Mouse (Mus musculus) MEL (cell line): ENCODE data around the gene Kif1bp. TPM values are rescaled to one million over a fixed set of nuclear protein-coding genes. Genes with fewer than 3 reads are reported as not detected.
A peak's percentile ranks its signal among the peaks of the same experiment; 100 is the strongest.

Experiments used
- DNase-seq: peaks from one replicate; pipeline ENCODE4 v3.0.0; 2011; ENCODE audit warnings: low read depth, low spot score
- H3K27ac ChIP-seq: 2 replicates; pipeline ENCODE4 v1.5.1; 2012; ENCODE audit warnings: low read depth, mild to moderate bottlenecking, control low read depth, low read length, moderate library complexity; ENCODE audit not compliant: control insufficient read depth
- H3K27me3 ChIP-seq, 2 experiments: fragments of 150-350 bp in 1 of 2; sonication (generic) in 1 of 2; 2 replicates each; pipeline ENCODE4 v1.6.1; 2012; ENCODE audit warnings: low read length in 2 of 2, mild to moderate bottlenecking in 2 of 2, improper control_type of control experiment in 1 of 2, moderate library complexity in 1 of 2; ENCODE audit not compliant: insufficient read depth in 2 of 2, control insufficient read depth in 1 of 2
- H3K36me3 ChIP-seq, 2 experiments: 2 replicates each; pipeline ENCODE4 v1.6.1; 2012 to 2014; ENCODE audit warnings: low read length in 2 of 2, improper control_type of control experiment in 1 of 2, inconsistent platforms in 1 of 2, mild to moderate bottlenecking in 1 of 2; ENCODE audit not compliant: insufficient read depth in 2 of 2, control insufficient read depth in 1 of 2
- H3K4me1 ChIP-seq, 2 experiments: fragments of 150-350 bp in 1 of 2; sonication (generic) in 1 of 2; 2 replicates each; pipeline ENCODE4 v1.6.1; 2012; ENCODE audit warnings: low read length in 2 of 2, improper control_type of control experiment in 1 of 2, mild to moderate bottlenecking in 1 of 2; ENCODE audit not compliant: insufficient read depth in 2 of 2, control insufficient read depth in 1 of 2
- H3K4me3 ChIP-seq, 2 experiments: fragments of 150-350 bp in 1 of 2; sonication (generic) in 1 of 2; 2 replicates each; pipeline ENCODE4 v1.5.1; 2012; ENCODE audit warnings: low read depth in 2 of 2, low read length in 2 of 2, mild to moderate bottlenecking in 2 of 2, moderate library complexity in 2 of 2, control low read depth in 1 of 2, improper control_type of control experiment in 1 of 2; ENCODE audit not compliant: control insufficient read depth in 1 of 2, insufficient read depth in 1 of 2
- H3K79me2 ChIP-seq: 2 replicates; pipeline ENCODE4 v1.6.1; 2012; ENCODE audit warnings: mild to moderate bottlenecking, low read length, moderate library complexity; ENCODE audit not compliant: control insufficient read depth, poor library complexity, insufficient read depth
- H3K9ac ChIP-seq: 2 replicates; pipeline ENCODE4 v1.6.1; 2012; ENCODE audit warnings: low read depth, mild to moderate bottlenecking, control low read depth, low read length, moderate library complexity; ENCODE audit not compliant: control insufficient read depth, poor library complexity, severe bottlenecking
- H3K9me3 ChIP-seq: fragments of 150-350 bp; sonication (generic); replicated peaks from 2 replicates; pipeline ENCODE4 v1.6.1; 2012; ENCODE audit warnings: mild to moderate bottlenecking, low read length, improper control_type of control experiment, moderate library complexity; ENCODE audit not compliant: insufficient read depth
- BHLHE40 ChIP-seq: IDR thresholded peaks from 2 replicates; pipeline ENCODE4 v1.6.1; 2012; ENCODE audit warnings: low read depth, mild to moderate bottlenecking, inconsistent platforms, low read length, improper control_type of control experiment, borderline replicate concordance
- CHD1 ChIP-seq: IDR thresholded peaks from 2 replicates; pipeline ENCODE4 v1.6.1; 2012; ENCODE audit warnings: low read depth, mild to moderate bottlenecking, inconsistent platforms, low read length, improper control_type of control experiment
- CHD2 ChIP-seq: IDR thresholded peaks from 2 replicates; pipeline ENCODE4 v1.6.1; 2011; ENCODE audit warnings: low read length, improper control_type of control experiment
- CTCF ChIP-seq, 3 experiments: IDR thresholded peaks in 2 of 3; conservative IDR thresholded peaks in 1 of 3; 2 replicates each; pipeline ENCODE4 v1.5.1; 2011 to 2012; ENCODE audit warnings: low read length in 3 of 3, low read depth in 2 of 3, mild to moderate bottlenecking in 2 of 3, improper control_type of control experiment in 1 of 3, inconsistent platforms in 1 of 3, mixed read lengths in 1 of 3, moderate library complexity in 1 of 3; ENCODE audit not compliant: control insufficient read depth in 1 of 3, insufficient read depth in 1 of 3, poor library complexity in 1 of 3, severe bottlenecking in 1 of 3
- ELF1 ChIP-seq: IDR thresholded peaks from 2 replicates; pipeline ENCODE4 v1.6.1; 2014; ENCODE audit warnings: low read depth, mild to moderate bottlenecking, inconsistent platforms, low read length, improper control_type of control experiment, moderate library complexity
- ETS1 ChIP-seq: IDR thresholded peaks from 2 replicates; pipeline ENCODE4 v1.6.1; 2012; ENCODE audit warnings: low read depth, mild to moderate bottlenecking, inconsistent platforms, low read length, improper control_type of control experiment, moderate library complexity
- GABPA ChIP-seq: IDR thresholded peaks from 2 replicates; pipeline ENCODE4 v1.6.1; 2012; ENCODE audit warnings: low read depth, mild to moderate bottlenecking, inconsistent platforms, low read length, improper control_type of control experiment, moderate library complexity
- MAFK ChIP-seq: IDR thresholded peaks from 2 replicates; pipeline ENCODE4 v1.6.1; 2011; ENCODE audit warnings: low read depth, mild to moderate bottlenecking, low read length, improper control_type of control experiment, borderline replicate concordance
- MAX ChIP-seq: IDR thresholded peaks from 2 replicates; pipeline ENCODE4 v1.6.1; 2011; ENCODE audit warnings: low read length, improper control_type of control experiment
- MAZ ChIP-seq: IDR thresholded peaks from 2 replicates; pipeline ENCODE4 v1.6.1; 2012; ENCODE audit warnings: low read depth, mild to moderate bottlenecking, inconsistent platforms, low read length, improper control_type of control experiment
- MEF2A ChIP-seq: IDR thresholded peaks from 2 replicates; pipeline ENCODE4 v1.6.1; 2014; ENCODE audit warnings: low read depth, mild to moderate bottlenecking, inconsistent platforms, low read length, improper control_type of control experiment; ENCODE audit not compliant: poor library complexity, insufficient replicate concordance, severe bottlenecking; ENCODE audit errors: extremely low read depth
- MXI1 ChIP-seq: IDR thresholded peaks from 2 replicates; pipeline ENCODE4 v1.6.1; 2011; ENCODE audit warnings: mild to moderate bottlenecking, low read depth, low read length, improper control_type of control experiment
- MYC ChIP-seq: IDR thresholded peaks from 2 replicates; pipeline ENCODE4 v1.6.1; 2011; ENCODE audit warnings: low read depth, mild to moderate bottlenecking, low read length, improper control_type of control experiment, moderate library complexity
- NRF1 ChIP-seq: IDR thresholded peaks from 2 replicates; pipeline ENCODE4 v1.6.1; 2014; ENCODE audit warnings: low read depth, mild to moderate bottlenecking, inconsistent platforms, low read length, improper control_type of control experiment, moderate library complexity; ENCODE audit not compliant: poor library complexity, insufficient read depth, severe bottlenecking
- POLR2A ChIP-seq, 2 experiments: IDR thresholded peaks; 2 replicates each; pipeline ENCODE4 v1.6.1; 2011 to 2012; ENCODE audit warnings: low read length in 2 of 2, mild to moderate bottlenecking in 2 of 2, control low read depth in 1 of 2, improper control_type of control experiment in 1 of 2, low read depth in 1 of 2, moderate library complexity in 1 of 2; ENCODE audit not compliant: control insufficient read depth in 1 of 2, insufficient read depth in 1 of 2, poor library complexity in 1 of 2
- POLR2AphosphoS2 ChIP-seq: IDR thresholded peaks from 2 replicates; pipeline ENCODE4 v1.6.1; 2011; ENCODE audit warnings: low read length, improper control_type of control experiment
- POLR2AphosphoS5 ChIP-seq: IDR thresholded peaks from 2 replicates; pipeline ENCODE4 v1.6.1; 2012; ENCODE audit warnings: low read depth, borderline replicate concordance, mild to moderate bottlenecking, inconsistent platforms, low read length, moderate library complexity, mixed read lengths
- RAD21 ChIP-seq: IDR thresholded peaks from 2 replicates; pipeline ENCODE4 v1.6.1; 2011; ENCODE audit warnings: mild to moderate bottlenecking, low read depth, low read length, improper control_type of control experiment
- SIN3A ChIP-seq: IDR thresholded peaks from 2 replicates; pipeline ENCODE4 v1.6.1; 2012; ENCODE audit warnings: low read length, improper control_type of control experiment, inconsistent platforms
- SMC3 ChIP-seq: IDR thresholded peaks from 2 replicates; pipeline ENCODE4 v1.6.1; 2011; ENCODE audit warnings: low read depth, low read length, improper control_type of control experiment
- TAL1 ChIP-seq: IDR thresholded peaks from 2 replicates; pipeline ENCODE4 v1.6.1; 2012; ENCODE audit warnings: mild to moderate bottlenecking, inconsistent platforms, low read length, moderate library complexity, mixed read lengths
- TBP ChIP-seq: IDR thresholded peaks from 2 replicates; pipeline ENCODE4 v1.8.0; 2011; ENCODE audit warnings: low read depth, low read length, improper control_type of control experiment
- TCF12 ChIP-seq: IDR thresholded peaks from 2 replicates; pipeline ENCODE4 v1.6.1; 2014; ENCODE audit warnings: low read depth, mild to moderate bottlenecking, inconsistent platforms, low read length, improper control_type of control experiment, moderate library complexity
- UBTF ChIP-seq: IDR thresholded peaks from 2 replicates; pipeline ENCODE4 v1.6.1; 2012; ENCODE audit warnings: low read depth, mild to moderate bottlenecking, inconsistent platforms, low read length, improper control_type of control experiment, moderate library complexity, borderline replicate concordance; ENCODE audit not compliant: insufficient read depth
- USF1 ChIP-seq: IDR thresholded peaks from 2 replicates; pipeline ENCODE4 v1.6.1; 2014; ENCODE audit warnings: low read depth, mild to moderate bottlenecking, inconsistent platforms, low read length, improper control_type of control experiment, moderate library complexity
- USF2 ChIP-seq, 2 experiments: IDR thresholded peaks; 2 replicates each; pipeline ENCODE4 v1.6.1; 2011 to 2012; ENCODE audit warnings: improper control_type of control experiment in 2 of 2, low read length in 2 of 2, borderline replicate concordance in 1 of 2, inconsistent platforms in 1 of 2, low read depth in 1 of 2, mild to moderate bottlenecking in 1 of 2; ENCODE audit not compliant: insufficient read depth in 1 of 2
- ZC3H11A ChIP-seq: IDR thresholded peaks from 2 replicates; pipeline ENCODE4 v1.6.1; 2012; ENCODE audit warnings: low read depth, mild to moderate bottlenecking, inconsistent platforms, low read length, improper control_type of control experiment
- ZKSCAN1 ChIP-seq: IDR thresholded peaks from 2 replicates; pipeline ENCODE4 v1.6.1; 2012; ENCODE audit warnings: low read depth, mild to moderate bottlenecking, inconsistent platforms, low read length, improper control_type of control experiment, moderate library complexity
- ZNF384 ChIP-seq: IDR thresholded peaks from 2 replicates; pipeline ENCODE4 v1.6.1; 2012; ENCODE audit warnings: low read depth, mild to moderate bottlenecking, inconsistent platforms, low read length, improper control_type of control experiment
- polyA plus RNA-seq, 2 experiments: library from polyadenylated mRNA; stranded (reverse) in 1 of 2; unstranded in 1 of 2; fragments of >175 nt in 1 of 2; fragments of >200 nt in 1 of 2; gene quantifications; 2 replicates each; pipeline versions ENCODE4 v1.2.1 to v1.2.4; 2012; ENCODE audit warnings: low replicate concordance in 2 of 2, low read depth in 1 of 2; ENCODE audit not compliant: insufficient read length in 2 of 2, insufficient read depth in 1 of 2, missing spikeins in 1 of 2
- total RNA-seq: library from RNA; depleted of rRNA; stranded (reverse); fragments of 300-350 nt; gene quantifications from 2 replicates; pipeline ENCODE4 v1.2.3, GENCODE M21; 2012

Gene Kif1bp
- total and polyA plus RNA-seq, 3 experiments = 17.3 to 177 (median 24.7) TPM

DNA sequence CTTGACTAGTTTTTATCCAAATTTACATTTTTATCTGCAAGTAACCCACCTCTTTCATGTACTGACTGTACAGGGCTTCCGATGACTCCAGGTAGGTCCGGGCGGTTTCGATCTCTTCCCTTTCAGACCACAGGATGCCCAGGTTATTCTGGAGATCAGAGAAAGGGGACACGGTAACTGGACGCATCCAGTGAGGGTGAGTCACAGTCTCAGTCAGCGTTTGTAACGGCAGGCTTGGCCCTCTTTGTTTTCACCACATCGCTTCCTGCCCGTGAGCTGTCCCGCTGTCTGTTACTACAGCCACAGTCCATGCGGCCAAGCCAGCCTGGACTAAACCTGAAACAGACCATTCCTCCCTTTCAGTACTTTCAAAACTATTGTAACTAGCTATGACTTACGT is 3.3 kb downstream of the Kif1bp start:
- peaks cover 6 to 28% of the 10 kb centered on the region in 2 experiments for H3K36me3 ChIP-seq

DNA sequence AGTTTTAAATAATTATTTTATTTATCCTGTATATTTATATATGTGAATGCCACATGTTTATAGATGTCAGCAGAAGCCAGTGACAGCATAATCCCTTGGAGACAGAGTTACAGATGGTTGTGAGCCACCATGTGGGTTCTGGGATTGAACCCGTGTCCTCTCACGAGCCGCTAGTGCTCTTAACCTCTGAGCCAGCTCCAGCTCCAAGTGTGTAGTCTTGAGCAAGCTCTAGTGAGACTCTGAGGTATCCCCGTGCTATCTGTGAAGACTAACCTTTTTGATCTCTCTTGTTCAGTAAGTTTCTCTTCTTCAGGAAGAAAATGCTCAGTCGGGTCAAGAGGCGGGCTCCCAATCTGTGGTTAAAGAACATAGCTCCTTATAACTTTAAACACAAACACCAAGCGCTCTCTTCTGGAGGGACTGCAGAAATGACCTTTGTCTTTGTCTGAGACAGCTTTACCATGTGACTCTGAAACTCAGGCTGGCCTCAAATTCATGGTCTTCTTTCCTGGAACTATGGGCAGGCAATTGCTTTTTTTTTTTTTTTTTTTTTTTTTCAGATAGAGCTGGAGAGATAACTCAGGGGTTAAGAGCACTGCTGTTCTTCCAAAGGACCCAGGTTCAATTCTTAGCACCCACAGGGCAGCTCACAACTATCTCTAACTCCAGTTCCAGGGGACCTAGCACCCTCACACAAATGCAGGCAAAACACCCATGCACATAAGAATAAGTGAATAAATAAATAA is 8.0 kb downstream of the Kif1bp start:
- no peaks in the 10 kb centered on the region for H3K27me3 ChIP-seq
- H3K9ac ChIP-seq = peak overlapping the region; percentile 31; the same call in 1 of the 2 replicates
- peak overlapping the region; percentile 74 for H3K27ac ChIP-seq
- peaks cover 2% of the 10 kb centered on the region; the same call in 1 of the 2 replicates for H3K79me2 ChIP-seq
- peak; percentile 39 for DNase-seq
- no peaks in the 10 kb centered on the region for H3K9me3 ChIP-seq
- H3K36me3 ChIP-seq = peaks cover 26 to 42% of the 10 kb centered on the region in 2 experiments
- peaks cover 21 to 28% of the 10 kb centered on the region in 2 experiments for H3K4me1 ChIP-seq
- no peak overlapping the region for H3K4me3 ChIP-seq
- TF ChIP-seq ZKSCAN1 (no peak; the same call in 1 of the 2 replicates), BHLHE40 (no peak), TBP (no peak), TCF12 (no peak), GABPA (no peak), USF2 (IDR thresholded peaks at IDR 0.05; ENCODE audit: borderline replicate concordance in 1 of 2, insufficient read depth in 1 of 2, low read depth in 1 of 2, low read length in 2 of 2) (no peak), ZC3H11A (no peak), TAL1 (no peak), MYC (0 out of 2 replicates have a peak, but pooled peaks have one; percentile 21), USF1 (peak; percentile 49; the same call in 1 of the 2 replicates), SIN3A (no peak), MAFK (no peak), CHD1 (no peak), MXI1 (no peak), ELF1 (no peak), MEF2A (no peak), POLR2AphosphoS5 (no peak), ETS1 (no peak), ZNF384 (peak; percentile 96), POLR2AphosphoS2 (no peak), MAZ (no peak), CHD2 (no peak), NRF1 (no peak), MAX (no peak), POLR2A (IDR thresholded peaks at IDR 0.05; ENCODE audit: control insufficient read depth in 1 of 2, insufficient read depth in 1 of 2, low read depth in 1 of 2, low read length in 2 of 2, poor library complexity in 1 of 2) (no peak), SMC3 (peak; percentile 21; the same call in 1 of the 2 replicates), CTCF (IDR thresholded peaks at IDR 0.05 in 2 of 3, conservative IDR thresholded peaks at IDR 0.05 in 1 of 3; ENCODE audit: control insufficient read depth in 1 of 3, insufficient read depth in 1 of 3, low read depth in 2 of 3, low read length in 3 of 3, poor library complexity in 1 of 3, severe bottlenecking in 1 of 3) (peak in 1 of 3 experiments; percentile 25; a peak in 2 of 6 replicates), UBTF (no peak), RAD21 (peak; percentile 31)

More for the DNA sequence above, 3.3 kb downstream of the Kif1bp start:
- Histone ChIP-seq H3K79me2 (peaks cover 13% of the 10 kb centered on the region), H3K9ac (no peak overlapping the region), H3K4me1 (peaks cover 3 to 7% of the 10 kb centered on the region in 2 experiments), H3K27ac (no peak overlapping the region), H3K9me3 (no peaks in the 10 kb centered on the region), H3K4me3 (no peak overlapping the region), H3K27me3 (no peaks in the 10 kb centered on the region)
- no peak for TF ChIP-seq SIN3A
- TF ChIP-seq, all 39 proteins: peak for 0
- DNase-seq = no peak
